Mouse (Mus musculus): ENCODE results near the gene Arid3a. TPM values are rescaled to one million over a fixed set of nuclear protein-coding genes. Genes with fewer than 3 reads are reported as not detected.

Gene Arid3a
- 1.7 and 3.0 TPM in 2 replicates for polyA plus RNA-seq (2015; fragmentation: Nextera tagmentation; extraction: Ambion mirVana)

DNA sequence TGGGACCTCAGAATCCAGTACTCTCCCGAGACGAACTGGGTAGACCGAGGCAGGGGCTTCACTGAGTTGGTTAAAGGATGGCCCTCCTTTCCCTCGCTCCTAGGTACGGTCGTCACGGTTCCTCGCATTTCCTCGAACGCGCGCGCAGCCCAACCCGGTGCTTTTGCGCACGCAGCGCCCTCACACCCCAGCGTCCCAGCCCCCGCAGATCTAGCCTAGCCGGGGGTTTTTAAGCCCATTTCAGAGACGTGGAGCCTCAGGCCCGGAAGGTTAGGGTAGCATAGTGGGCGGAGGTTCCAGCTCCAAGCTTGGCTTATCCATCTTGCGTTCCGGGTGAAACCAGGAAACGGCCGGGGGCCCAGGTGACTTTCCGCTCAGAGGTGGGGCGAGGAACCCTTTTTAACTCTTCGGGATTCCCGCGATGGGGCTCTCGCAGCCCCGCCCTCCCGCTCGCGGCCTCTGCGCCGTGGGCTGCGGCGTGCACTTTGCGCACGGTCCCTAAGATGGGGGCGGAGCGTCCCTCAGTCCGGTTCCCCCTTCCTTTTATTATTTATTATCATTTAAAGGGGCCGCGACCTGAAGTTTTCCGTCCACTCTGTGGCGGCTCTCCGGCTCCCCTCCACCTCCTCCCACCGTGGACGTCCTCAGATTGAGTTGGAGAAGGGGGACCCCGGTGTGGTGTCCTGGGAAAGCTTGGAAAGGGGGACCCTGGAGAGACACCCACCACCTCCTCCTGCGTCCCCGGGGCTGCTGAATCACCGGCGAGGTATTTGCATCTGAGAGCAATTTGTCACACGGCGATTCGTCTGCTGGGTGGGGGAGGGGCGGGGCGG is at the start of gene Arid3a:
TSS of gene Arid3a (plus strand) at position 553 of the 833 bp plus-strand sequence.

GRCm38 (mm10) chr10:79886054-79886453 is 40.8 kb upstream of the Arid3a start, which contains the start of gene Elane:
Elane (plus strand) TSS chr10:79886247.

GRCm38 (mm10) chr10:79890670-79891069 is 36.2 kb upstream of the Arid3a start, which contains the start of gene Cfd:
Cfd (plus strand) TSS chr10:79890853.

DNA sequence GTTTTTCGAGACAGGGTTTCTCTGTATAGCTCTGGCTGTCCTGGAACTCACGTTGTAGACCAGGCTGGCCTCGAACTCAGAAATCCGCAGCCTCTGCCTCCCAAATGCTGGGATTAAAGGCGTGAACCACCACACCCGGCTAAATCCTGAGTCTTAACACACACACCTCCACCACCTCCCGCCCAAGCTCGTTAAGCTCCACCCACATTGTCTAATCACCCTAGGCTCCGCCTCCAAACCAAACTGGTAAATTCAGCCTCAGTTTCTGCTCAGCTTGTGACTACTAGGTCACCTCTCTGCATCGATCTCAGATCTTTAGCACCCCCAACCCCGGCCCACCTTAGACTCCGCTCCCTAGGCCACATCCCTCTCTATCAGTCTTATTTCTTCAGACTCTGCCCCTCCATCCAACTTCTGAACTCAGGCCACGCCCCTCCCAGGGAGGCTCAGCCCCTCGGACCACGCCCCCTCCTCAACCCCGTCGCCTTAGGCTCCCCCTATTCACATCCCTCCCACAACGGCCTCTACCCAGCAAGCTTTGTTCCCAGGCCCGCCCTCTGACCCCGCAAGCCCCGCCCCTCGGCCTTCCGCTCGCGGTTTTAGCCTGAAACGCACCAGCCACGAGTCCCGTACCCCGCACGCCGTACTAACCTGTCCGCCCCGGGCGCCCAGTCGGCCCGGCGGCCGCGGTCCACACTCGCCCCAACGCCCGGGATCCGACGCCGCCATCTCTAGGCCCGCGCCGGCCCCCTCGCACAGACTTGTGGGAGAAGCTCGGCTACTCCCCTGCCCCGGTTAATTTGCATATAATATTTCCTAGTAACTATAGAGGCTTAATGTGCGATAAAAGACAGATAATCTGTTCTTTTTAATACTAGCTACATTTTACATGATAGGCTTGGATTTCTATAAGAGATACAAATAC is 18.4 kb upstream of the Arid3a start, which contains the start of gene Med16:
TSS of gene Med16 (minus strand) at position 757 of the 925 bp plus-strand sequence.

DNA sequence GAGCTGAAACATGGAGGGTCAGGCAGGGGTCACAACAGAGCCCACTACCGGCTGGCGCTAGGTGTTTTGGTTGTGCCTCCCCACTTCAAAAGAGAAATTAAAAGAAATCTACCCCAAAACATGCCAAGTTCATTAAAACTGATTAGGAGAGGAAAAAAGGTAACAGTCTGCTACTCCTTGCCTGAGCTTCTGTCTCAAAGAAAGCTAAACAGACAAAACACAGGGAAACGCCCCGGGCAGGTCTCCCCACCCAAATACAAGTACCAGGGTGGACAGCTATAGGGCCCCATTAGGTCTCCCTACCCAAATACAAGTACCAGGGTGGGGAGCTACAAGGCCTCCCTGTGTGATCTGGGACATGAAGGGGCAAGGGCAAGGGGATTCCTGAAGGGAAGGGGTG is 16.3 kb upstream of the Arid3a start, which contains the start of gene Gm26602:
TSS of gene Gm26602 (plus strand) at position 301 of the 400 bp plus-strand sequence.

GRCm38 (mm10) chr10:79916808-79917531 is 9.9 kb upstream of the Arid3a start, which contains the start of gene Kiss1r:
Kiss1r (plus strand) TSS chr10:79916971.

DNA sequence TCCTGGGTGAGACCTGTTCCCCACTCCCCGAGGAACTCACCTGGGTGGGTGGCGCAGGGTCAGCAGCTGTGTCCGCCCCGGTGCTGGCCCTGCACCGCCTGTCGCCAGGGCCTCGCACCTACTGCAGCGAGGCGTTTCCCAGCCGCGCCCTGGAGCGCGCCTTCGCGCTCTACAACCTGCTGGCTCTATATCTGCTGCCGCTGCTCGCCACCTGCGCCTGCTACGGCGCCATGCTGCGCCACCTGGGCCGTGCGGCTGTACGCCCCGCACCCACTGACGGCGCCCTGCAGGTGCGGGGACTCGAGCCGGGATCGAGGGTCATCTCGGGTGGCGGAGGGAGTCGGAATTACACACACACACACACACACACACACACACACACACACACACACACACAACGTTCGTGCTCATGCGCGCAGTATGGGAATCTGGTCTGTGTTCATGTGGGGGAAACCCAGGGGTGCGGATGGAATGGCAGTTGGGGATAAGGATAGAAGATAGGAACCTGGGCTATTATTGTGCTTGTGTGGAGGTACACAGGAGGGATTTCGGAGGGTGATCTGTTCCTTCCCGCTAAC is 5.8 kb upstream of the Arid3a start, which contains the start of gene R3hdm4:
TSS of gene R3hdm4 (minus strand) at position 251 of the 578 bp plus-strand sequence.

GRCm38 (mm10) chr10:79959847-79960601 is 33.2 kb downstream of the Arid3a start, which contains the start of gene Wdr18:
Wdr18 (plus strand) TSS chr10:79960152.

DNA sequence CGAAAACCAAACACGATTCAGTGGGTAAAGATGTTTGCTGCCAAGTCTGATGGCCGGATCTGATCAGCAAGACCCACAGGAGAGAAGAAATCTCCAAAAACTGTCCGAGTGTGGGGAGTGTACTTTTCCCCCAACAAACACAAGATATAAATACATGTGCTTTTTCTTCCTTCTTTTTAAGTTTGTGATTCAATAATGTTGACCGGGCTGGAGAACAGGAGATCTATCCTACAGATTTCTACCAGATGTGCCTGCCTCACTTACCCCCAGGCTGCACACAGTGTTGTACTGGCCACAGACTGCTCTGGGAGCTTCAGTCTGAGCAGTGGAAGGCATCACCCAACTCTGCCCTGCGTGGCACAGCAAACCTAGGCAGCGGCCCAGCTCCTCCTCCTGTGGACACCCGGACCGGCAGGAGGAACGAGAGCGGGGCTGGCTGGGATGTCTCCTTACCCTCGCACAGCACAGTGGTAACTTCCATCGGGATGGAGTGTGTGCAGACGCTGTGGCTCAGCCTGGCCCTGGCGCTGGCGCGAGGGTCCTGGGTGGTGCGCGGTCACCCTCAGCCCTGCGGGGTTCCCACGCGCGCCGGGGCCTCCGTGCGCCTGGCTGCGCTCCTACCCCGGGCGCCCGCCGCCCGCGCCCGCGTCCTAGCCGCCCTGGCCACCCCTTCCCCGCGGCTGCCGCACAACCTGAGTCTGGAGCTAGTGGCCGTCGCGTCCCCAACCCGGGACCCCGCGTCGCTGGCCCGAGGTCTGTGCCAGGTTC is 43.8 kb downstream of the Arid3a start, which contains the start of gene Grin3b:
TSS of gene Grin3b (plus strand) at position 301 of the 768 bp plus-strand sequence.

DNA sequence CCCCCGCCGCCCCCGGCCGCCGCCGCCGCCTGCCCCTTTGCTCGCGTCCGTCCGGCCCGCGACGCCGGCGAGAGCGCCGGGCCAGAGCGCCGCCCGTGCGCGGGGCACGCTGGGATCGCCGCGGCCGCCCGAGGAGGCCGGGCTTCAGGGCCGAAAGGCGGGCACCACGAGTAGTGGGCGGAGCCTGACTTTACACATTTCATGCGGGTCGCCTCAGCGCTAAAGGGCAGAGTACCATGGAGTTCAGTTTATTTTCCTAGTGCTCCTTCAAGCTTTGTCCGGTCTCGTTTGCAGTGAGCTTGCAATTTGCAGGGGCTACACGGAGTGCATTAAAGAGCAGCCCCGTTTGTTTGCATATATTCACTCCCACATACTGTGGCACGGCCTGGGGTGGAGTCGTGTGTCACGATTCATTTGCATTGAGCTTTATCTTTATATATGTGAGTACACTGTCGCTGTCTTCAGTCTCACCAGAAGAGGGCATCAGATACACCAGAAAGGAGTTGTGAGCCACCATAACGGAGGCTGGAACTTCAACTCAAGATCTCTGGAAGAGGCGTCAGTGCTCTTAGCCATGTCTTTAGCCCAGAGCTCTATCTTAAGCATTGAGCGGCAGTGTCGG is 57.5 kb downstream of the Arid3a start, which contains the start of gene Tmem259:
TSS of gene Tmem259 (minus strand) at position 136 of the 622 bp plus-strand sequence.

DNA sequence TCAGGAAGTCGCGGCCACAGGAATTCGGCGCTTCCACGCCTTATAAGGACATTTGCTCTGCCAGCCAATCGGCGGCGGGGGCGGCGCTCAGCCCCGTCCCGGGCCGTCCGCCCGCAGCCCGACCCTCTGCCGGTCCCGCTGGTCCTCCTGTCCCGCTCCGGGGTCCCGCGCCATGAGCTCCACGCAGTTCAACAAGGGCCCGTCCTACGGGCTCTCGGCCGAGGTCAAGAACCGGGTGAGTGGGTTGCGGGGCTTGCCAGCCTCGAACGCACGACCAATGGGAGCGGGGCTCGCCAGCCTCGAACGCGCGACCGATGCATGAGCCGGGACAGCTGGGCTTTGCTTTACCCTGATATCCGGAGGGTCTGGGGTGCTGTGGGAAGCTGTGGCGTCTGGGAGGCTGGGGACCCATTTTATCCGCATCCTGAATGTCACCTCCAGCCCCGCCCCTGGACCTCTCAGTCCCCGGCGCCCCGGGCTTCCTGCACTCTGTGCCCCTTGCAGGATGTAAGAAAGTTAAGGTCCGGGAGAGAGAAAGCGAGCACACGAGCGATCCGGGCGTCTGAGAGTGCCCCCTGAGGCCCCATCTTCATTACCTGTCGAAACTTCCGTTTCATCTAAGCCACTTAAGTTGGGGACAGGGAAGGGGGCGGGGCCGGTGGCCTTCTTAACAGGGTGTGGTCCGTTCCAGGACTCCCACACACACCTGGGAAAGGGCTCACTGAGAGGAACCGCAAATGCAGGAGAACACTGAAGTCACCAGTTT is 61.8 kb downstream of the Arid3a start, which contains the start of gene Cnn2:
TSS of gene Cnn2 (plus strand) at position 79 of the 766 bp plus-strand sequence.

GRCm38 (mm10) chr10:79996272-79997033 is 69.6 kb downstream of the Arid3a start, which contains the start of gene Abca7:
Abca7 (plus strand) TSS chr10:79996494.

Other genes starting within 250 kb of the Arid3a start
- gene Cdc34, start 244.8 kb upstream of the Arid3a start, polyA plus RNA-seq (2015; fragmentation: Nextera tagmentation; extraction: Ambion mirVana): 68.6 and 75.3 TPM in 2 replicates
- gene Gzmm, start 238.0 kb upstream of the Arid3a start, polyA plus RNA-seq (2015; fragmentation: Nextera tagmentation; extraction: Ambion mirVana): 0.83 and 1.1 TPM in 2 replicates
- gene Bsg, start 222.6 kb upstream of the Arid3a start, polyA plus RNA-seq (2015; fragmentation: Nextera tagmentation; extraction: Ambion mirVana): 1,217 and 1,238 TPM in 2 replicates
- gene Hcn2, start 210.4 kb upstream of the Arid3a start, polyA plus RNA-seq (2015; fragmentation: Nextera tagmentation; extraction: Ambion mirVana): 10.7 and 16.5 TPM in 2 replicates
- gene Polrmt, start 180.5 kb upstream of the Arid3a start, polyA plus RNA-seq (2015; fragmentation: Nextera tagmentation; extraction: Ambion mirVana): 33.3 and 33.7 TPM in 2 replicates
- gene Fgf22, start 172.0 kb upstream of the Arid3a start, polyA plus RNA-seq (2015; fragmentation: Nextera tagmentation; extraction: Ambion mirVana): 4.8 and 5.8 TPM in 2 replicates
- 115 and 119 TPM in 2 replicates for gene Rnf126, start 160.1 kb upstream of the Arid3a start, polyA plus RNA-seq (2015; fragmentation: Nextera tagmentation; extraction: Ambion mirVana)
- 3.2 and 4.4 TPM in 2 replicates for gene Fstl3, start 149.8 kb upstream of the Arid3a start, polyA plus RNA-seq (2015; fragmentation: Nextera tagmentation; extraction: Ambion mirVana)
- 0.12 TPM in 1 of 2 replicates, not detected in the other for gene Prss57, start 136.1 kb upstream of the Arid3a start, polyA plus RNA-seq (2015; fragmentation: Nextera tagmentation; extraction: Ambion mirVana)
- 202 and 243 TPM in 2 replicates for gene Palm, start 133.5 kb upstream of the Arid3a start, polyA plus RNA-seq (2015; fragmentation: Nextera tagmentation; extraction: Ambion mirVana)
- gene Misp, start 106.1 kb upstream of the Arid3a start, polyA plus RNA-seq (2015; fragmentation: Nextera tagmentation; extraction: Ambion mirVana): 0.36 and 0.45 TPM in 2 replicates
- 41.0 and 46.2 TPM in 2 replicates for gene Ptbp1, start 72.6 kb upstream of the Arid3a start, polyA plus RNA-seq (2015; fragmentation: Nextera tagmentation; extraction: Ambion mirVana)
- 10.9 and 11.4 TPM in 2 replicates for gene Prtn3, start 52.6 kb upstream of the Arid3a start, polyA plus RNA-seq (2015; fragmentation: Nextera tagmentation; extraction: Ambion mirVana)
- 253 and 298 TPM in 2 replicates for gene Plppr3, start 52.4 kb upstream of the Arid3a start, polyA plus RNA-seq (2015; fragmentation: Nextera tagmentation; extraction: Ambion mirVana)
- gene Elane, start 40.8 kb upstream of the Arid3a start, polyA plus RNA-seq (2015; fragmentation: Nextera tagmentation; extraction: Ambion mirVana): not detected in 2 replicates
- gene Cfd, start 36.2 kb upstream of the Arid3a start, polyA plus RNA-seq (2015; fragmentation: Nextera tagmentation; extraction: Ambion mirVana): 0.37 TPM in 1 of 2 replicates, not detected in the other
- 38.0 and 41.7 TPM in 2 replicates for gene Med16, start 18.1 kb upstream of the Arid3a start, polyA plus RNA-seq (2015; fragmentation: Nextera tagmentation; extraction: Ambion mirVana)
- 32.0 TPM in 1 of 2 replicates, not detected in the other for gene Gm26602, start 16.2 kb upstream of the Arid3a start, polyA plus RNA-seq (2015; fragmentation: Nextera tagmentation; extraction: Ambion mirVana)
- 3.6 and 3.7 TPM in 2 replicates for gene Kiss1r, start 10.1 kb upstream of the Arid3a start, polyA plus RNA-seq (2015; fragmentation: Nextera tagmentation; extraction: Ambion mirVana)
- 268 and 306 TPM in 2 replicates for gene R3hdm4, start 5.8 kb upstream of the Arid3a start, polyA plus RNA-seq (2015; fragmentation: Nextera tagmentation; extraction: Ambion mirVana)
- 108 and 110 TPM in 2 replicates for gene Wdr18, start 33.1 kb downstream of the Arid3a start, polyA plus RNA-seq (2015; fragmentation: Nextera tagmentation; extraction: Ambion mirVana)
- gene Grin3b, start 43.7 kb downstream of the Arid3a start, polyA plus RNA-seq (2015; fragmentation: Nextera tagmentation; extraction: Ambion mirVana): 0.24 and 0.35 TPM in 2 replicates
- 33.5 and 35.6 TPM in 2 replicates for gene Tmem259, start 57.3 kb downstream of the Arid3a start, polyA plus RNA-seq (2015; fragmentation: Nextera tagmentation; extraction: Ambion mirVana)
- 19.9 and 20.5 TPM in 2 replicates for gene Cnn2, start 61.5 kb downstream of the Arid3a start, polyA plus RNA-seq (2015; fragmentation: Nextera tagmentation; extraction: Ambion mirVana)
- 2.6 TPM in 2 replicates for gene Abca7, start 69.5 kb downstream of the Arid3a start, polyA plus RNA-seq (2015; fragmentation: Nextera tagmentation; extraction: Ambion mirVana)
- gene Arhgap45, start 89.6 kb downstream of the Arid3a start, polyA plus RNA-seq (2015; fragmentation: Nextera tagmentation; extraction: Ambion mirVana): 1.9 TPM in 2 replicates
- 138 and 143 TPM in 2 replicates for gene Polr2e, start 112.8 kb downstream of the Arid3a start, polyA plus RNA-seq (2015; fragmentation: Nextera tagmentation; extraction: Ambion mirVana)
- 738 and 765 TPM in 2 replicates for gene Gpx4, start 120.1 kb downstream of the Arid3a start, polyA plus RNA-seq (2015; fragmentation: Nextera tagmentation; extraction: Ambion mirVana)
- gene Sbno2, start 178.5 kb downstream of the Arid3a start, polyA plus RNA-seq (2015; fragmentation: Nextera tagmentation; extraction: Ambion mirVana): 8.5 and 9.0 TPM in 2 replicates
- gene Stk11, start 188.8 kb downstream of the Arid3a start, polyA plus RNA-seq (2015; fragmentation: Nextera tagmentation; extraction: Ambion mirVana): 14.6 and 18.3 TPM in 2 replicates
- 803 and 819 TPM in 2 replicates for gene Atp5d, start 211.6 kb downstream of the Arid3a start, polyA plus RNA-seq (2015; fragmentation: Nextera tagmentation; extraction: Ambion mirVana)
- gene Cbarp, start 213.8 kb downstream of the Arid3a start, polyA plus RNA-seq (2015; fragmentation: Nextera tagmentation; extraction: Ambion mirVana): 110 and 138 TPM in 2 replicates
- gene Midn, start 221.2 kb downstream of the Arid3a start, polyA plus RNA-seq (2015; fragmentation: Nextera tagmentation; extraction: Ambion mirVana): 16.4 and 21.8 TPM in 2 replicates
- 566 and 579 TPM in 2 replicates for gene Cirbp, start 238.9 kb downstream of the Arid3a start, polyA plus RNA-seq (2015; fragmentation: Nextera tagmentation; extraction: Ambion mirVana)
- gene 1600002K03Rik, start 245.9 kb downstream of the Arid3a start, polyA plus RNA-seq (2015; fragmentation: Nextera tagmentation; extraction: Ambion mirVana): 6.4 and 8.1 TPM in 2 replicates

Data from neural tube, postnatal 0 days (tissue).